Mouse (Mus musculus): ENCODE results near the gene Cnpy1.

Gene Cnpy1

GRCm38 (mm10) chr5:28166256-28167231 lies 79.1 kb downstream of the Cnpy1 start:
- intact Hi-C loops (cut with DNase I): no loop called here

DNA sequence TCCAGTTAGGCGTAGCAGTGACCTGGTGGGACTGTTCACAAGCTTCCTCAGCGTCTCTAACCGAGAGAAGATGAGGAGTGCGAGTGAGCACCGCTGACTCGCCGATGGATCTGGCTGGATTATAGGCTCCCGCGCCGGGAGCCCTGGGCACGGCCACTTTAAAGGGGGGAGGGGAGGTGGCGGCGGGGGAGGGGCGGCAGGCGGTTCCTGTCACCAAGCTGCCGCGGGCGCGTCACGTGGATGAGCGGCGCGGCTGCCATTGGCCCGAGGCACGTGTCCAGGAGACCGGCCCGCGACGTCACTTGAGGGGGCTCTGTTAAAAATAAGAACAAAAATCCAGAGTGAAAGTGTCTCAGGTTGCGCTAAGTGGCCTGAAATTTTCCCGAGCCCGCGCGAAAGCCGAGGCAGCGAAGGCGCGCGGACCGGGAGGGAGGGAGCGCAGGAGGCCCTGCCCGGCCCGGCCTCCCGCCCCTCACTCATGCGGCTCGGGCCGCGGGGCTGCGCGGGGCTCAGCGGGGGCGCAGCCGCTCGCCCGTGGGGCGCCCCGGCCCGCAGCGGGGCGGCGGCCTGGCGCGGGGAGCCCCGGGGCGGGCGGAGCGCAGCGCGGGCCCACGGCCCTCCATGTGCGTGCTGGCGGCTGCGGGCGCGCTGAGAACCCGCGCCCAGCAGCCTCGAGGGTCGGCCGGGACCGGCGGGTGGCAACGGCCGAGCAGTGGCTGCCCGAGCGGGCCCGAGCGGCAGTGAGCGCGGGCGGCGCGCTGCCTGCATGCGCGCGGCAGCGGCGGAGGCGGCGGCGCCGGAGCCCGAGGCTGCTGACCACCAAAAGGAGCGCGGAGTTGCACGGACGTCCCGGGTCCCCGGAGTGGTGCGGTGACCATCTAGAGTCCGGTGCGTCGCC lies 80.0 kb downstream of the Cnpy1 start, which contains the start of gene En2:
Gene En2, plus strand, starts transcription at position 337 of the 898 bp plus-strand sequence.
- intact Hi-C loops (cut with DNase I): no loop called here

DNA sequence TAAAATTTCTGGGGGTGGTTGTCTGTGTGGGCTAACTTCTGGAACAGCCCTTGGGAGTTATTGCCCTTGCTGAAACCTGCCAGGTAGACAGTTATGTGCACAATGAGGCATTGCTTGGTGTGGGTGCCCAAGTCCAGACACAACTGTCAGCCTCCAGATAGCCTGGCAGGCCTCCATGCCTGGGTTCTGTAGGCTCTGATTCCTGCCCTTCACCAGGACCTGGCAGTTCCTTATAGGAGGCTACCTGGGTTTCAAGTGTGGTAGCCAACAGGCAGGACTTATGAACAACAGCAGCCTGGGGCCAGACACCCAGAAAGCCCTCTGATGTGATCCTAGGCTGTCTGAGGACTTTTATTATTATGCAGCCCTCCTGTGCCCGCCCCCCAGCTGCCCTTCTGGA lies 81.7 kb downstream of the Cnpy1 start:
- intact Hi-C loops (cut with DNase I): no loop called here

GRCm38 (mm10) chr5:28161938-28162402 lies 83.6 kb downstream of the Cnpy1 start:
- intact Hi-C loops (cut with DNase I): no loop called here

GRCm38 (mm10) chr5:28161383-28161937 lies 84.1 kb downstream of the Cnpy1 start:
- intact Hi-C loops (cut with DNase I): no loop called here

DNA sequence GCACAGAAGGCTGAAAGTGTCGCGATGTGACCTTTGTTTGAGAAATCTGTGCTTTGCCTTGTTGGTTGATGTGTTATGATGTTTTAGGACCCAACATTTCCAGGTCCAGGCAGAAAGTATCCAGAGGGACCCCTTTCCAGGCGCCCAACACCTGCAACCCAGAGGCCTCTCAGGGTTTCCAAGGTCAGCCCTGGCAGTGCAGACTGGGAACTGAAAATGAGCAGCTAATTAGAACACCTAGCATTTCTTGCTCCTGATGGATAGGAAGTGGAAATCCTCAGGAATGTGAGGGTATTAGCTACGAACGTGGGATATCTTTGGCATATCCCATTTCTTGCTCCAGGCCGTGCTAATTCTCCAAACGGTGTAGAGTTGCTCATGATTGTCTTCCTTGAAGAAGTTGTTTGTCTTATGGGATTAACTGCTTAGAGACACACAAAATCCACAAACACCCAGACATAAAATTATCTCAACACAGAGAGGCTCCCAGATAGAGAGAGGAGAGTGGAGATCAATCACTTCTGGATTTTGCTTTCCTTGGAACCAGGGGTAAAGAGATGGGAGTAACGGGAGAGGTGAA lies 85.6 kb downstream of the Cnpy1 start:
- intact Hi-C loops (cut with DNase I): no loop called here

GRCm38 (mm10) chr5:28159072-28159458 lies 86.5 kb downstream of the Cnpy1 start:
- intact Hi-C loops (cut with DNase I): no loop called here

DNA sequence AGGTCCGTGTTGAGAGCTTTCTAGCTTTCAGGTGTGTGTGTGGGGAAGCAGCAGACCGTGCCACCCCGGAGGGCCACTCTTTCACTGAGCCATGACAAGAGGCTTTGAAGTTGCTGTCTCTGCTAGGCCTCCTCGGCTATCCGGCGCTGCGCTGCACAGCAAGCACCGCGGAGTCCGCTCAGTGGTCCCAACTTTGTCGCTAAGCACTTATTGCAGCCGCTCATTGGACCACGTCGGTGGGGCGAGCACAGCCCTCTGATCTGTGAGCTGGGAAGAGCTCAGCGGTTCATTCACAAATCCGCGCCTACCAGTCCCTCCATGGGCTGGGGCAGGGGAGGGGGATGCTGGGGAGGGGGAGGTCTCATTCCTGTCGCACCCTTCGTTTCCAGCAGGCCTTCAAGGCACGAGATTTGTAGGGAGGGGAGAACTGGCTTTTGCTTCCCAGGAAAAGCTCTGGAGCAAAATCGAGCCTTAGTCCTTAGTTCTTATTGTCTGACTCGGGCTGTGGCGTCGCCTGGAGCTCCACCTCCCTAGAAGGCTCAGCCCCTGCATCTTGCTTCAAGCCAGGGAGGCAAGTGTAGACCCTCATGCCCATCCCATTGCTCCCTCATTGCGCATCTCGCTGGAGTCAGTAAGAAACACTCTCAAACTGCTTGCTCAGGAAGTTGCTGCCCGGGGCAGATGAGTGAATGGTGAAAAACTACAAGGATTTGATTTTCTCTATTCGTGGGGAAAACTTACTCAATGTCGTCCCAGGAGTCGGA lies 87.1 kb downstream of the Cnpy1 start:
- intact Hi-C loops (cut with DNase I): no loop called here

DNA sequence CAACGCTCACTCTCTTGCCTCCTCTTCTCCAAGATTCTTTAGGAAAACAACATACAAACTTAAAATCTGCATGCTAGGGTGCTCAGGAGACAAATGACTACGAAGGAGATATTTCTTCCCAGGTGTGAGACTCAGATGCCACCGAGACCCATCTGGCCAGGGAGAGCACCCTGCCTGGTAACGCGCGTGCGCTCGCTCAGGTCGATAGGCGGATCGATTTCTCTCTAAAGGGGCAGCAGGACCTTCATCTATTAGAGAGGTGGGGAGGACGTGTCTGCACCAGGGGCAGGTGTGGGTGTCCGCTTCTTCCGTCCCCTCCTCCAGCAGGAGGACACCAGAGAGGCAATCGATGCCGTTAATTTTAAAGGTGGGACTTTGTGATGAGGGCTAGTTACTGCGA lies 87.8 kb downstream of the Cnpy1 start:
- intact Hi-C loops (cut with DNase I): no loop called here

- intact Hi-C loops (cut with DNase I): no loop called here
Measured at GRCm38 (mm10) chr5:28157044-28157730, 88.4 kb downstream of the Cnpy1 start.
